Mouse (Mus musculus) midbrain, embryonic 11.5 days (tissue): ENCODE measurements at regions not wholly inside any gene's neighbourhood (a gene's known extent, or its start where the extent isn't known, plus 50 kb on each side); places are given as distances from the start of the nearest gene placed in this dataset.

Experiments used
- ATAC-seq: fragments of 200-750 bp; cut with Nextera tagmentation; 2 replicates; pipeline ENCODE4 v1.8.0; 2017; ENCODE audit warnings: moderate TSS enrichment, moderate library complexity; ENCODE audit not compliant: low FRiP score
- DNase-seq: peaks from one replicate; pipeline ENCODE4 v3.0.0; 2015; ENCODE audit warnings: low spot score; ENCODE audit errors: missing footprints
- H3K27ac ChIP-seq: fragments of 300-500 bp; sonication (generic); 2 replicates; pipeline ENCODE4 v1.5.1; 2014; ENCODE audit warnings: low read depth, low read length
- H3K27me3 ChIP-seq: fragments of 300-500 bp; sonication (generic); 2 replicates; pipeline ENCODE4 v1.6.1; 2014; ENCODE audit warnings: mild to moderate bottlenecking, low read length, moderate library complexity, mixed read lengths; ENCODE audit not compliant: control insufficient read depth, insufficient read depth
- H3K36me3 ChIP-seq: fragments of 300-500 bp; sonication (generic); 2 replicates; pipeline ENCODE4 v1.6.1; 2014; ENCODE audit warnings: mild to moderate bottlenecking, low read length, moderate library complexity, mixed read lengths; ENCODE audit not compliant: control insufficient read depth, insufficient read depth
- H3K4me1 ChIP-seq: fragments of 300-500 bp; sonication (generic); 2 replicates; pipeline ENCODE4 v1.6.1; 2014; ENCODE audit warnings: low read length; ENCODE audit not compliant: control insufficient read depth, insufficient read depth
- H3K4me2 ChIP-seq: fragments of 300-500 bp; sonication (generic); 2 replicates; pipeline ENCODE4 v1.6.1; 2014; ENCODE audit warnings: mild to moderate bottlenecking, moderate library complexity
- H3K4me3 ChIP-seq: fragments of 300-500 bp; sonication (generic); 2 replicates; pipeline ENCODE4 v1.5.1; 2014; ENCODE audit warnings: low read depth, low read length
- H3K9ac ChIP-seq: fragments of 300-500 bp; sonication (generic); 2 replicates; pipeline ENCODE4 v1.6.1; 2014; ENCODE audit warnings: low read length
- H3K9me3 ChIP-seq: fragments of 300-500 bp; sonication (generic); 2 replicates; pipeline ENCODE4 v1.6.1; 2016; ENCODE audit warnings: low read length; ENCODE audit not compliant: control insufficient read depth
- WGBS: fragments of 180-500 bp; shearing (Covaris S2); extraction: QIAGEN DNeasy Blood & Tissue Kit; methylation state at CpG from one replicate; pipeline ENCODE4 v1.1.7; 2014; 5-methylcytosine and 5-hydroxymethylcytosine counted together

DNA sequence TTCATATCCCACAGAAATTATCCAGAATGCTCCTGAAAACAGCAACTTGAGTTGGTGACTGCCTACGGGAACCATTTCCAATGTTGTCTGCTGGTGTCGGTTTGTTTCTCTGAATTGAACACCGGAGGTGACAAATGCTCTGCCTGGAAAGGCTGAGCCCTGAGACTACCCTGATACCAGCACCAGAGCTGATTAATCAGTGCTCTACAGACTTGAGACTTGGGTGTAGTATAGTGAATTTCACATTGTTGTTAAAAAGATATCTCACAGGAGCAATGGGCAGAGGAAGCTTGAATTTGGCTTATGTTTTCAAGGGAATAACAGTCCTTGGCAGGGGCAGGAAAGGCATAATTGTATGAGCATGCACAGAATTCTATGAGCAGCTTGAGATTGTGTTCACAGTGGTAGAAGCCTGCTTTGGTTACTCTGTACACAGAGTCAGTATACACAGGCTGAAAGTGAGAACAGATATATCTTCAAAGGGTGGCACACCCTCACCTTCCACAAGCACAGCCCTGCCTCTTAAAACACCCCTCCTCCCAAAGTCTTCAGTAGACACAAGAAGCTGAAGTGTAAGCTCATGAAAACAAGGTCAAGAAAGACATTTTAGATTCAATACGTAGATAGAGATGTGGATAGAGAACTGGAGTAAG lies 447.1 kb downstream of the Meis1 start:
- no peaks in the 10 kb centered on the region for H3K27me3 ChIP-seq

DNA sequence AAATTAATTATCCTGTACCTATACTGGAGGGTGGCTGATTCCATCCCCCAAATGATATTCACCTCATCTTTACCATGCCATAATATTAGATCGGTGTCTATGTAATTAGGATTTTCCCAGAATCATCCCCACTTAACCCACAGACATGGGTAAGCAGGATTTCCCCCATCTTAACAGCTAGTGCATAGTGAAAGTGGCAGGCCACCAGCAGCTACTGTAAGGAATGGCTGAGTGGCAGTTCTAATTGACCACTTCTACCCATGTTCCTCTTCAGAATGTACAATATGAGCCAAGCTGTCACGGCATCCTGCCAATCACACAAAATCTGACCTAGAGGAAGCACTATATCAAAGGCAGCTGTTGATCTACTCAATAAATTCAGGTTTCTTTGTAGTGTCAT lies 455.8 kb downstream of the Meis1 start:
- H3K36me3 ChIP-seq, result no peaks in the 10 kb centered on the region
- no peaks in the 10 kb centered on the region for H3K4me1 ChIP-seq
- H3K4me2 ChIP-seq, result no peak overlapping the region
- H3K4me3 ChIP-seq, result no peak overlapping the region
- 95% methylated on average over 2 of the region's 2 CpGs for WGBS
- no peaks in the 10 kb centered on the region for H3K9me3 ChIP-seq
- no peak overlapping the region for H3K27ac ChIP-seq
- DNase-seq, result no peak
- H3K27me3 ChIP-seq, result no peaks in the 10 kb centered on the region
- ATAC-seq, result no peak
- no peak overlapping the region for H3K9ac ChIP-seq

More for the DNA sequence above, 447.1 kb downstream of the Meis1 start:
- Histone ChIP-seq H3K27ac (no peak overlapping the region), H3K4me1 (no peaks in the 10 kb centered on the region), H3K9me3 (no peaks in the 10 kb centered on the region), H3K9ac (no peak overlapping the region), H3K4me3 (no peak overlapping the region), H3K36me3 (no peaks in the 10 kb centered on the region), H3K4me2 (no peak overlapping the region)
- WGBS, result 88% methylated on average over 4 of the region's 4 CpGs
- ATAC-seq, result no peak
- DNase-seq, result no peak

DNA sequence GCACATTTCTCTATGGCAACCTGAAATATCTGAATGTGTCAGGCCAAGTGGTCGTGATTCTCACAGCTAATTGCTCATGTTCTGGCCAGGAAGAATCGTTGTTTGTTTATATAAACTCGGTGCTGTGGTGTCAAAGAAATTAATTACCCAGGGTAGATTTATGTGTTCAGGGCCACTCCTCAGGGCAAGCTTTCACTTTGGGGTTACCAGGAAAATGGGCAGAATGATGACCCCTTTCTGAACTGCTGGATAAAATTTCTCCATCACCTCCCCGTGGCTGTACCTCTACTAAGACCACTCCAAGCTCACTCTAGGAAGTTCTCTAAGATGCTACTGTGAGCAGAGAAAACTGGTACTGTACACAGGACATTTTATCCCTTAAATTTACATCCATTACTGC lies 460.1 kb downstream of the Meis1 start:
- Histone ChIP-seq H3K27me3 (no peaks in the 10 kb centered on the region), H3K4me3 (no peak overlapping the region), H3K4me1 (no peaks in the 10 kb centered on the region), H3K36me3 (no peaks in the 10 kb centered on the region), H3K4me2 (no peak overlapping the region), H3K9ac (no peak overlapping the region), H3K27ac (no peak overlapping the region), H3K9me3 (no peaks in the 10 kb centered on the region)
- DNase-seq, result no peak
- 71% methylated on average over 4 of the region's 4 CpGs for WGBS
- no peak for ATAC-seq

DNA sequence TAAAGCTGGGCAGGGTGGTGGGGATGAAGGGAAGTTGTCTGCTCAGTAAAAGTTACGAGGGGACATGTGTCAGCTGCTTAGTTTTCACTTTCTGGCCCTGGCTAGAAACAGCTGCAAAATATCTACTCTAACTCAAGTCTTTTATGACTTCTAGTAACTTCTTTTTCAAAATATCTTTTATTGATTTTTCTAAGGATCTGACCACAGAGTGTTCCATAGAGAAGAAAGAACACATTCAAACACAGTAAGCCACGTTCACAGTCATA lies 483.3 kb downstream of the Meis1 start:
- Histone ChIP-seq H3K4me2 (no peak overlapping the region), H3K27me3 (no peaks in the 10 kb centered on the region), H3K27ac (no peak overlapping the region), H3K9me3 (no peaks in the 10 kb centered on the region), H3K4me1 (no peaks in the 10 kb centered on the region), H3K9ac (no peak overlapping the region), H3K4me3 (no peak overlapping the region), H3K36me3 (no peaks in the 10 kb centered on the region)
- no peak for DNase-seq
- ATAC-seq, result no peak
- 78% methylated on average over 2 of the region's 2 CpGs for WGBS

- Histone ChIP-seq H3K4me1 (no peaks in the 10 kb centered on the region), H3K9me3 (no peaks in the 10 kb centered on the region), H3K36me3 (no peaks in the 10 kb centered on the region), H3K4me3 (no peak overlapping the region), H3K9ac (no peak overlapping the region), H3K27ac (no peak overlapping the region), H3K4me2 (no peak overlapping the region), H3K27me3 (no peaks in the 10 kb centered on the region)
- DNase-seq (no peak), ATAC-seq (no peak)
- WGBS, result 84% methylated on average over 7 of the region's 7 CpGs
Observed at GRCm38 (mm10) chr11:18534807-18535591, 483.8 kb downstream of the Meis1 start.

DNA sequence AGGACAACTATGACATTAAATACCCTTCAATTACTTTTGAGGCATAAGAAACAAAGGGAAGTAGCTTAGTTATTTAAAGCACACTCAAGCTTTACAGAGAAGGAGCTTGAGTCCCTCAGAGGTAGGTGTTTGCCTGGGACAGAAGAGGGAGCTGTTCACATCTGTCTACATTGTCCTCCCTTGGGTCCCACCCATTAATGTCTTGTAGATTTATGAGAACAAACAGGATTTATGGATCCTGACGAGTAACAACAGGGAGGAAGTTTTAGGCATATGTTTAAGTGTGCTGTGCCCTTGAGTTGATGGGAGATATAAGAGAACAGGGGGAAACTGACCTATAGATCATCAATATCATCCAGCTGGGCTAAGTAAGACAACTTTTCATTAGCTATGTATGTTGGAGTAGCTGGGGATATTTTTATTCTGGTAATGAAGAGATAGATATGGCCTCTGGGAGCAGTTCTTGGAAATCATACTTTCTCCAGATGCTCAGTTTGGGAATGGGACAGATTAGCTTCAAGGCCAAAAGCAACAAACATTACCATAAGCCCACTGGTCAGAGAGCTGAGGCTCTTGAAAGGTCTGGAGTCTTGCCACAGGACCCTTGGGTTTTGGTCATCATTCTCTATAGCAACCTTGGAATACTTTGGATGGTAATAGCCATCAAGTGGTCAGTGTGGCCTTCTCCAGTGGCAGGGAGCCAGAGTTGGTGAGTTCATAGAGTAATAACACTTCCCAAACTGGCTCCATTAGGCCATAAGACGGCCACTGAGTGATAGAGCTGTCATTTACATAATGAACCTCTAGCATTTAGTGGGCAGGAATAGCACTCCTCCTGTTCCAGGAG lies 487.3 kb downstream of the Meis1 start:
- Histone ChIP-seq H3K4me2 (no peak overlapping the region), H3K27me3 (no peaks in the 10 kb centered on the region), H3K4me3 (no peak overlapping the region), H3K36me3 (no peaks in the 10 kb centered on the region), H3K27ac (no peak overlapping the region), H3K9me3 (no peaks in the 10 kb centered on the region), H3K9ac (no peak overlapping the region), H3K4me1 (no peaks in the 10 kb centered on the region)
- no peak for DNase-seq
- no peak for ATAC-seq
- 71% methylated on average over 2 of the region's 2 CpGs for WGBS

GRCm38 (mm10) chr11:18528568-18528967 lies 490.2 kb downstream of the Meis1 start:
- no peak overlapping the region for H3K27ac ChIP-seq
- no peaks in the 10 kb centered on the region for H3K27me3 ChIP-seq
- no peak for ATAC-seq
- H3K36me3 ChIP-seq, result no peaks in the 10 kb centered on the region
- no peak for DNase-seq
- H3K9me3 ChIP-seq, result no peaks in the 10 kb centered on the region
- no peaks in the 10 kb centered on the region for H3K4me1 ChIP-seq
- H3K4me3 ChIP-seq, result no peak overlapping the region
- WGBS, result 83% methylated on average over 4 of the region's 4 CpGs
- H3K4me2 ChIP-seq, result no peak overlapping the region
- no peak overlapping the region for H3K9ac ChIP-seq

- DNase-seq (no peak), ATAC-seq (no peak)
- no peaks in the 10 kb centered on the region for H3K9me3 ChIP-seq
- WGBS, result 72% methylated on average over 6 of the region's 6 CpGs
- H3K36me3 ChIP-seq, result no peaks in the 10 kb centered on the region
- H3K27me3 ChIP-seq, result no peaks in the 10 kb centered on the region
- H3K4me2 ChIP-seq, result no peak overlapping the region
- H3K4me3 ChIP-seq, result no peak overlapping the region
- no peak overlapping the region for H3K27ac ChIP-seq
- H3K4me1 ChIP-seq, result no peaks in the 10 kb centered on the region
- no peak overlapping the region for H3K9ac ChIP-seq
Observed at GRCm38 (mm10) chr11:18495108-18495757, 523.6 kb downstream of the Meis1 start.

GRCm38 (mm10) chr11:18493981-18494380 lies 524.8 kb downstream of the Meis1 start:
- no peak for ATAC-seq
- DNase-seq, result no peak
- no peaks in the 10 kb centered on the region for H3K36me3 ChIP-seq
- 41% methylated on average over 5 of the region's 5 CpGs for WGBS
- no peak overlapping the region for H3K27ac ChIP-seq
- no peak overlapping the region for H3K4me3 ChIP-seq
- no peak overlapping the region for H3K4me2 ChIP-seq
- no peaks in the 10 kb centered on the region for H3K9me3 ChIP-seq
- no peak overlapping the region for H3K9ac ChIP-seq
- H3K27me3 ChIP-seq, result no peaks in the 10 kb centered on the region
- no peaks in the 10 kb centered on the region for H3K4me1 ChIP-seq
